8 mouse cellular contexts compared by ENCODE assay signal in genomic region chr2:154427853-154428360, GRCm38 (mm10). TPM values are rescaled to one million over a fixed set of nuclear protein-coding genes. Genes with fewer than 3 reads are reported as not detected.
DNase-seq lines count a peak whose midpoint lies in the region; ATAC-seq lines count a peak whose summit lies in the region.

No protein-coding gene starts in this region.

- H3K9me3 ChIP-seq in forebrain, embryonic 12.5 days = no peaks in the 10 kb centered on the region
- no peaks in the 10 kb centered on the region for H3K9me3 ChIP-seq in midbrain, embryonic 10.5 days (replicated peaks)

- no peak for ATAC-seq in forebrain, embryonic 12.5 days (ENCODE audit: low FRiP score)

- no peaks in the 10 kb centered on the region for H3K36me3 ChIP-seq in forebrain, embryonic 12.5 days (replicated peaks)
- H3K36me3 ChIP-seq in midbrain, embryonic 10.5 days = no peaks in the 10 kb centered on the region

- peak; percentile 51 for DNase-seq in ovary, postnatal 14 days (ENCODE audit: low spot score)
- DNase-seq in ovary, postnatal 10 days (ENCODE audit: low spot score) = no peak
- DNase-seq in kidney, postnatal 14 days = peak; percentile 84
- peak; percentile 17 for DNase-seq in midbrain, embryonic 10.5 days (ENCODE audit: low spot score)
- DNase-seq in T-cell, adult 2 months (ENCODE audit: low spot score) = no peak
- no peak for DNase-seq in frontal cortex, postnatal 14 days (ENCODE audit: low spot score in 2 of 2)
- DNase-seq in left cerebral cortex, adult 8-10 months (ENCODE audit: low spot score in 2 of 2) = no peak

- H3K4me2 ChIP-seq in forebrain, embryonic 12.5 days = peak overlapping the region; percentile 39

- 19% methylated on average over 17 of the region's 17 CpGs for WGBS in forebrain, embryonic 12.5 days
- 18% methylated on average over 17 of the region's 17 CpGs for WGBS in midbrain, embryonic 10.5 days

- peak overlapping the region; percentile 93 for H3K27ac ChIP-seq in forebrain, embryonic 12.5 days
- H3K27ac ChIP-seq in midbrain, embryonic 10.5 days (replicated peaks) = peak overlapping the region; percentile 92

- 0 out of 2 replicates have a peak, but pooled peaks cover 5% of the 10 kb centered on the region for H3K27me3 ChIP-seq in forebrain, embryonic 12.5 days
- H3K27me3 ChIP-seq in midbrain, embryonic 10.5 days (ENCODE audit: low read depth, poor library complexity, severe bottlenecking) = peaks cover 26% of the 10 kb centered on the region

- H3K4me1 ChIP-seq in forebrain, embryonic 12.5 days = peaks cover 20% of the 10 kb centered on the region
- peaks cover 27% of the 10 kb centered on the region for H3K4me1 ChIP-seq in midbrain, embryonic 10.5 days

- no peak overlapping the region for H3K9ac ChIP-seq in forebrain, embryonic 12.5 days

- no peak overlapping the region for H3K4me3 ChIP-seq in forebrain, embryonic 12.5 days (replicated peaks)
- H3K4me3 ChIP-seq in midbrain, embryonic 10.5 days = no peak overlapping the region; the same call in 1 of the 2 replicates

RNA-seq across cellular contexts. Expression of gene Cbfa2t2, which starts 8.4 kb away (rescaled TPM):
- 75.6 and 84.0 TPM in 2 replicates for polyA plus RNA-seq in forebrain, embryonic 12.5 days (2016; fragmentation: Nextera tagmentation; extraction: Ambion mirVana)
- 67.4 and 88.4 TPM in 2 replicates for polyA plus RNA-seq in midbrain, embryonic 10.5 days (2016; fragmentation: Nextera tagmentation; extraction: Ambion mirVana)
- total RNA-seq in left cerebral cortex, adult 8-10 months (2022) = 10 to 100 TPM; 46.3 to 57.2 (median 52.1) TPM

RNA-seq across cellular contexts. Expression of gene Snta1, which starts 20.0 kb away (rescaled TPM):
- polyA plus RNA-seq in forebrain, embryonic 12.5 days (2016; fragmentation: Nextera tagmentation; extraction: Ambion mirVana) = 3.9 and 4.2 TPM in 2 replicates
- polyA plus RNA-seq in midbrain, embryonic 10.5 days (2016; fragmentation: Nextera tagmentation; extraction: Ambion mirVana) = 3.0 and 5.1 TPM in 2 replicates
- total RNA-seq in left cerebral cortex, adult 8-10 months (2022) = 10 to 100 TPM; 30.9 to 34.4 (median 32.2) TPM

RNA-seq across cellular contexts. Expression of gene Cdk5rap1, which starts 55.1 kb away (rescaled TPM):
- 12.8 and 15.2 TPM in 2 replicates for polyA plus RNA-seq in forebrain, embryonic 12.5 days (2016; fragmentation: Nextera tagmentation; extraction: Ambion mirVana)
- 14.2 and 15.9 TPM in 2 replicates for polyA plus RNA-seq in midbrain, embryonic 10.5 days (2016; fragmentation: Nextera tagmentation; extraction: Ambion mirVana)
- total RNA-seq in left cerebral cortex, adult 8-10 months (2022) = 10 to 100 TPM; 11.9 to 18.9 (median 15.1) TPM

Comparison
In these comparisons a context has a peak if more than half of its experiments do, and no peak if none do; other contexts are left out.
1. DNase-seq: peak in ovary, postnatal 14 days (single experiment), kidney, postnatal 14 days (single experiment) and midbrain, embryonic 10.5 days (single experiment); none in ovary, postnatal 10 days (single experiment), T-cell, adult 2 months (single experiment), frontal cortex, postnatal 14 days (0 of 2) and left cerebral cortex, adult 8-10 months (0 of 2).